Mouse (Mus musculus) stomach, embryonic 14.5 days (tissue): Measurements from ENCODE around the gene Il27ra. TPM values are rescaled to one million over a fixed set of nuclear protein-coding genes. Genes with fewer than 3 reads are reported as not detected.

Source experiments
- ATAC-seq: fragments of 200-750 bp; cut with Nextera tagmentation; 2 replicates; pipeline ENCODE4 v1.8.0; 2017; ENCODE audit warnings: low read depth, moderate TSS enrichment; ENCODE audit not compliant: insufficient number of reproducible peaks, insufficient read depth, low FRiP score
- H3K27ac ChIP-seq: fragments of 300-500 bp; sonication (generic); 2 replicates; pipeline ENCODE4 v1.5.1; 2014; ENCODE audit warnings: mild to moderate bottlenecking, low read length, moderate library complexity, mixed read lengths
- H3K27me3 ChIP-seq: fragments of 300-500 bp; sonication (generic); 2 replicates; pipeline ENCODE4 v1.6.1; 2014; ENCODE audit warnings: low read length, control low read depth, mixed read lengths; ENCODE audit not compliant: control insufficient read depth, insufficient read depth
- H3K36me3 ChIP-seq: fragments of 300-500 bp; sonication (generic); 2 replicates; pipeline ENCODE4 v1.6.1; 2014; ENCODE audit warnings: mild to moderate bottlenecking, control low read depth, low read length, moderate library complexity, mixed read lengths; ENCODE audit not compliant: control insufficient read depth, insufficient read depth
- H3K4me1 ChIP-seq: fragments of 300-500 bp; sonication (generic); 2 replicates; pipeline ENCODE4 v1.6.1; 2014; ENCODE audit warnings: low read length, control low read depth, mixed read lengths; ENCODE audit not compliant: control insufficient read depth, insufficient read depth
- H3K4me2 ChIP-seq: fragments of 300-500 bp; sonication (generic); replicated peaks from 2 replicates; pipeline ENCODE4 v1.6.1; 2014; ENCODE audit warnings: low read depth, low read length, control low read depth
- H3K4me3 ChIP-seq: fragments of 300-500 bp; sonication (generic); 2 replicates; pipeline ENCODE4 v1.5.1; 2014; ENCODE audit warnings: low read depth, low read length, control low read depth
- H3K9ac ChIP-seq: fragments of 300-500 bp; sonication (generic); replicated peaks from 2 replicates; pipeline ENCODE4 v1.6.1; 2014; ENCODE audit warnings: low read depth, mild to moderate bottlenecking, control low read depth, low read length, moderate library complexity, mixed read lengths
- H3K9me3 ChIP-seq: fragments of 300-500 bp; sonication (generic); 2 replicates; pipeline ENCODE4 v1.6.1; 2016; ENCODE audit warnings: low read depth, low read length, control low read depth; ENCODE audit not compliant: control insufficient read depth
- WGBS: fragments of 180-500 bp; shearing (Covaris S2); extraction: QIAGEN DNeasy Blood & Tissue Kit; methylation state at CpG from one replicate; pipeline ENCODE4 v1.1.7; 2014; 5-methylcytosine and 5-hydroxymethylcytosine counted together
- polyA plus RNA-seq: library from polyadenylated mRNA; unstranded; fragments of >200 nt; fragmentation: Nextera tagmentation; extraction: Ambion mirVana; gene quantifications from 2 replicates; pipeline ENCODE4 v1.2.1, GENCODE M21; 2014

The Il27ra gene
- polyA plus RNA-seq, 1 experiment from 2014 or later, result 1.1 TPM

- peaks cover 15% of the 10 kb centered on the region for H3K27me3 ChIP-seq
- H3K27ac ChIP-seq, result no peak overlapping the region
- H3K9me3 ChIP-seq, result no peaks in the 10 kb centered on the region
- H3K9ac ChIP-seq, result no peak overlapping the region
- 0 out of 2 replicates have a peak, but pooled peaks have one; percentile 14 for ATAC-seq
- H3K4me1 ChIP-seq, result 0 out of 2 replicates have a peak, but pooled peaks cover 3% of the 10 kb centered on the region
- no peak overlapping the region for H3K4me2 ChIP-seq
- no peak overlapping the region for H3K4me3 ChIP-seq
- WGBS, result 4% methylated on average over 5 of the region's 5 CpGs
- H3K36me3 ChIP-seq, result no peaks in the 10 kb centered on the region
These were observed 3.3 kb downstream of the Il27ra start for GRCm38 (mm10) chr8:84039050-84039449.

- H3K36me3 ChIP-seq, result no peaks in the 10 kb centered on the region
- no peak for ATAC-seq
- H3K27ac ChIP-seq, result no peak overlapping the region
- WGBS, result 57% methylated on average over 5 of the region's 5 CpGs
- H3K4me1 ChIP-seq, result 0 out of 2 replicates have a peak, but pooled peaks cover 3% of the 10 kb centered on the region
- peaks cover 5% of the 10 kb centered on the region; the same call in 1 of the 2 replicates for H3K27me3 ChIP-seq
- H3K4me3 ChIP-seq, result no peak overlapping the region
- H3K9ac ChIP-seq, result no peak overlapping the region
- H3K9me3 ChIP-seq, result no peaks in the 10 kb centered on the region
- H3K4me2 ChIP-seq, result no peak overlapping the region
These were observed 4.4 kb downstream of the Il27ra start for GRCm38 (mm10) chr8:84038015-84038414.

- WGBS, result 75% methylated on average over 4 of the region's 4 CpGs
- Histone ChIP-seq H3K27me3 (no peaks in the 10 kb centered on the region), H3K9me3 (no peaks in the 10 kb centered on the region), H3K4me2 (no peak overlapping the region), H3K4me3 (no peak overlapping the region), H3K27ac (no peak overlapping the region), H3K36me3 (no peaks in the 10 kb centered on the region), H3K4me1 (no peaks in the 10 kb centered on the region), H3K9ac (no peak overlapping the region)
- no peak for ATAC-seq
These were observed 9.6 kb downstream of the Il27ra start for GRCm38 (mm10) chr8:84032777-84033176.

DNA sequence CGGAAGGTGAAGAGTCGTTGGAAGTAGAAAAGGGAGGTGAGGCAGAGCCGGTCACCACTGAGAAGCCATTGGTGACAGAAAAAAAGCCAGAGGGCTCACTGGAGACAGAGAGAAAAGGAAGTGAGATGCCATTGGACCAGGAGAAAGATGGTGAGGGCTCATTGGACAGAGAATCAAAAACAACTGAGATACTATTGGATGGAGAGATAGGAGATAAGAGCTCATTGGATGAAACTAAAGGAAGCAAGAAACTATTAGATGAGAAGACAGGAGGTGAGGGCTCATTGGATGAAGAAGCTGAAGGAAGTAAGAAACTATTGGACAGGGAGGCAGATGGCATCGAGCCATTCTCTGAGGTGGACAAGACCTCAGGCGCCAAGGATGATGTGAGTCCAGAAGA, 13.1 kb downstream of the Il27ra start:
- ATAC-seq, result no peak
- 88% methylated on average over 5 of the region's 5 CpGs for WGBS

DNA sequence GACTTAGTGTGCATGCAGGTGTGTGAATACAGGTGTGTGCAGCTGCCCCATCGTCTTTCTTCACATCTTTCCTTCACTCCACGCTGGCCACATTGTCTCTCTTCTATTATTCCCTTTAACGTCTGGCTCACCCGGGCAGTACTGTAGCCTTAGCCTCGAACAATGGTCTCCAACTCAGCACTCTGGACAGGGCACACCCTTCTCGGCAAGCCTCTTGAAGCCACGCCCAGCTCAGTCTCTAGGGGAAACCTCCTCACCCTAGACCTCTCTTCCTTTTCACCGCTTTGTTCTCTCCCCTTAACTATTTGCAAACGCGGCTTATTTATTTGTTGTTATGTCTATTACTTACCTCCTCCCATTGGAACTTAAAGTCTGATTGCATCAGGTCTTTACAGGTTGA, 14.9 kb downstream of the Il27ra start:
- no peak for ATAC-seq
- WGBS, result 15% methylated on average over 10 of the region's 10 CpGs
- H3K9me3 ChIP-seq, result no peaks in the 10 kb centered on the region
- H3K36me3 ChIP-seq, result no peaks in the 10 kb centered on the region
- H3K9ac ChIP-seq, result no peak overlapping the region
- no peak overlapping the region for H3K4me3 ChIP-seq
- no peak overlapping the region for H3K27ac ChIP-seq
- H3K4me2 ChIP-seq, result no peak overlapping the region
- peaks cover 10% of the 10 kb centered on the region for H3K4me1 ChIP-seq
- H3K27me3 ChIP-seq, result no peaks in the 10 kb centered on the region

More for the DNA sequence above, 13.1 kb downstream of the Il27ra start:
- H3K36me3 ChIP-seq, result no peaks in the 10 kb centered on the region
- no peak overlapping the region for H3K4me3 ChIP-seq
- H3K4me1 ChIP-seq, result no peaks in the 10 kb centered on the region
- H3K27me3 ChIP-seq, result no peaks in the 10 kb centered on the region
- H3K9me3 ChIP-seq, result no peaks in the 10 kb centered on the region
- H3K4me2 ChIP-seq, result no peak overlapping the region
- H3K27ac ChIP-seq, result no peak overlapping the region
- no peak overlapping the region for H3K9ac ChIP-seq

- Histone ChIP-seq H3K4me1 (peaks cover 19% of the 10 kb centered on the region), H3K36me3 (no peaks in the 10 kb centered on the region), H3K4me3 (peak overlapping the region; percentile 33), H3K4me2 (peak overlapping the region; percentile 54), H3K9me3 (no peaks in the 10 kb centered on the region), H3K27ac (no peak overlapping the region), H3K9ac (peak overlapping the region; percentile 18; the same call in 1 of the 2 replicates), H3K27me3 (no peaks in the 10 kb centered on the region)
- ATAC-seq, result peak; percentile 64
- WGBS, result 1% methylated on average over 41 of the region's 41 CpGs
These were observed 16.5 kb downstream of the Il27ra start for GRCm38 (mm10) chr8:84025863-84026262.

- peaks cover 23% of the 10 kb centered on the region for H3K4me1 ChIP-seq
- H3K4me2 ChIP-seq, result no peak overlapping the region
- no peak overlapping the region for H3K27ac ChIP-seq
- ATAC-seq, result no peak
- 18% methylated on average over 10 of the region's 10 CpGs for WGBS
- no peak overlapping the region for H3K4me3 ChIP-seq
- no peaks in the 10 kb centered on the region for H3K36me3 ChIP-seq
- H3K9ac ChIP-seq, result no peak overlapping the region
- no peaks in the 10 kb centered on the region for H3K27me3 ChIP-seq
- no peaks in the 10 kb centered on the region for H3K9me3 ChIP-seq
These were observed 18.2 kb downstream of the Il27ra start for GRCm38 (mm10) chr8:84024171-84024570.

DNA sequence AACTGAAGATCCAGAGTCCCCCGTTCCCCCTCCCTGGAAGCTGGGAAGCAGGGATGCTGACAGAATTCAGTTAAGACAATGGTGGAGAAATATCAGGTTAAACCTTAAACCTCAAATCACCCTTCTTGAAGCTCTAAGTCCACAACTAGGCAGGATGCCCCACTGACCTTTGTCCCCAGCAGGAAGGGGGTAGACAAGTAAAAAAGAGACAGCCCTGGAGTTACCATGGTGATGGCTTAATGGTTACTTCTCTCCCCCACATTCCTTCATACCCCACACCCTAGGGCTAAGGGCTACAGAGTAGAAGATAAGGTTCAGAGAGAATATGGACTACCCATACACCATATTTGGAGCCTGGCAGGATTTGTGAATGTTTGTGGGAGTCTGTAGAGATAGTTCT, 18.8 kb downstream of the Il27ra start:
- WGBS, result 63% methylated on average over 1 of the region's 1 CpGs
- ATAC-seq, result no peak
- H3K4me2 ChIP-seq, result no peak overlapping the region; the same call in 1 of the 2 replicates
- no peak overlapping the region for H3K4me3 ChIP-seq
- peaks cover 23% of the 10 kb centered on the region for H3K4me1 ChIP-seq
- H3K9ac ChIP-seq, result no peak overlapping the region
- no peaks in the 10 kb centered on the region for H3K9me3 ChIP-seq
- H3K36me3 ChIP-seq, result no peaks in the 10 kb centered on the region
- H3K27ac ChIP-seq, result no peak overlapping the region
- no peaks in the 10 kb centered on the region for H3K27me3 ChIP-seq

GRCm38 (mm10) chr8:84023085-84023484, 19.3 kb downstream of the Il27ra start:
- no peak overlapping the region for H3K4me3 ChIP-seq
- no peaks in the 10 kb centered on the region for H3K9me3 ChIP-seq
- no peaks in the 10 kb centered on the region for H3K36me3 ChIP-seq
- no peak overlapping the region for H3K27ac ChIP-seq
- WGBS, result 10% methylated on average over 5 of the region's 5 CpGs
- no peaks in the 10 kb centered on the region for H3K27me3 ChIP-seq
- no peak overlapping the region for H3K9ac ChIP-seq
- ATAC-seq, result no peak
- peaks cover 23% of the 10 kb centered on the region for H3K4me1 ChIP-seq
- peak overlapping the region; percentile 23 for H3K4me2 ChIP-seq
